ENCODE assay signal across 11 mouse cellular contexts in the genomic region with DNA sequence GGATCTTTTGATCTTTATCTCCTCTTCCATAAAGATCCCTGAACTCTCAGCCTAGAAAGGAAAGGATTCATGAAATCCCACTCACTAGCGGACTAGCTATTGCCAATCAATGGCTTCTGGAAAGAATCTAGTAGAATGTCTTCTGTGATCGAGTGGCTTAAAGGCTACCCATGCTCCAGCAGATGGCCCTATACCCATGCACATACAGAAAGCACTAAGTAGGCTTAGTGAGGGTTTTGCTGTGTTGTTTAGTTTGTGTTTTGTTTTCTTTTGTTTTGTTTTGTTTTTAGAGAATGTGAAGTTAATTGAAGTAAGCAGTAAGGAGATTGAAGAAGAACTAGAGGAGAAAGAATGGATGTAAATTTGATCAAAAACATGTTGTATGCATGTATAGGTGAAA.
DNase-seq lines count a peak whose midpoint lies in the region; ATAC-seq and TF ChIP-seq lines count a peak whose summit lies in the region.
"Had no signal": no experiment of that assay in that cellular context is flagged by ENCODE, and none has a peak within 500 bp of the region (broad histone marks: within the 10 kb centered on the region; RNA-seq: fewer than 3 reads in every experiment).

No protein-coding gene starts in this region.

- DNase-seq in cerebellum, adult 9-10 months = peak; percentile 16
- DNase-seq in cerebellum, adult 11 months = no peak
- DNase-seq in kidney, adult 2 months = peak; percentile 46
- DNase-seq in spleen, postnatal 36 days (ENCODE audit: low spot score in 2 of 2) = peak; percentile 20 to 42
- DNase-seq in spleen, postnatal 14 days (ENCODE audit: low spot score in 2 of 2) = no peak
- DNase-seq in stomach, postnatal 0 days (ENCODE audit: low spot score) = no peak
- no peak for DNase-seq in right cerebral cortex, postnatal 10 days (ENCODE audit: low spot score in 2 of 2)

- H3K27ac ChIP-seq in kidney, adult 2 months (ENCODE audit: insufficient read depth, low read depth, low read length) = no peak overlapping the region
- no peak overlapping the region for H3K27ac ChIP-seq in kidney, embryonic 14.5 days (ENCODE audit: low read depth, low read length)
- no peak overlapping the region for H3K27ac ChIP-seq in stomach, postnatal 0 days (replicated peaks)
- H3K27ac ChIP-seq: embryonic facial prominence, embryonic 15.5 days; limb, embryonic 10.5 days; stomach, embryonic 15.5 days had no signal

- TF ChIP-seq EP300 in stomach, postnatal 0 days (optimal IDR thresholded peaks at IDR 0.05) = no peak

- no peak overlapping the region for H3K4me2 ChIP-seq in kidney, embryonic 14.5 days (replicated peaks; ENCODE audit: low read depth, low read length)
- H3K4me2 ChIP-seq in stomach, postnatal 0 days (replicated peaks; ENCODE audit: low read depth) = no peak overlapping the region
- H3K4me2 ChIP-seq: embryonic facial prominence, embryonic 15.5 days; stomach, embryonic 15.5 days had no signal

- no peaks in the 10 kb centered on the region for H3K9me3 ChIP-seq in kidney, embryonic 14.5 days (ENCODE audit: control insufficient read depth, low read length)
- H3K9me3 ChIP-seq in stomach, postnatal 0 days (ENCODE audit: control insufficient read depth, low read length) = no peaks in the 10 kb centered on the region
- H3K9me3 ChIP-seq: embryonic facial prominence, embryonic 15.5 days; limb, embryonic 10.5 days; stomach, embryonic 15.5 days had no signal

- TF ChIP-seq CTCF in kidney, adult 2 months (conservative IDR thresholded peaks at IDR 0.05; ENCODE audit: insufficient read depth, insufficient read length, low read depth, low read length) = 0 out of 2 replicates have a peak, but pooled peaks have one; percentile 18
- peak; percentile 51 for TF ChIP-seq CTCF in stomach, postnatal 0 days (IDR thresholded peaks at IDR 0.05; ENCODE audit: low read depth)

- TF ChIP-seq POLR2A in kidney, adult 2 months (IDR thresholded peaks at IDR 0.05; ENCODE audit: low read depth, low read length) = no peak

- H3K4me3 ChIP-seq in kidney, adult 2 months (ENCODE audit: insufficient read depth, low read depth, low read length) = no peak overlapping the region
- no peak overlapping the region for H3K4me3 ChIP-seq in kidney, embryonic 14.5 days (ENCODE audit: low read length)
- H3K4me3 ChIP-seq in stomach, postnatal 0 days (ENCODE audit: low read depth, low read length) = no peak overlapping the region
- H3K4me3 ChIP-seq: embryonic facial prominence, embryonic 15.5 days; limb, embryonic 10.5 days; stomach, embryonic 15.5 days had no signal

- H3K36me3 ChIP-seq in kidney, adult 2 months (ENCODE audit: control insufficient read depth, insufficient read depth, low read length) = no peaks in the 10 kb centered on the region
- no peaks in the 10 kb centered on the region for H3K36me3 ChIP-seq in kidney, embryonic 14.5 days (ENCODE audit: control insufficient read depth, insufficient read depth, low read length)
- H3K36me3 ChIP-seq in stomach, postnatal 0 days (ENCODE audit: control insufficient read depth, insufficient read depth, low read length) = no peaks in the 10 kb centered on the region
- H3K36me3 ChIP-seq: embryonic facial prominence, embryonic 15.5 days; limb, embryonic 10.5 days; stomach, embryonic 15.5 days had no signal

- H3K27me3 ChIP-seq in kidney, adult 2 months (replicated peaks; ENCODE audit: control insufficient read depth, insufficient read depth, low read length) = no peaks in the 10 kb centered on the region
- H3K27me3 ChIP-seq in kidney, embryonic 14.5 days (ENCODE audit: control insufficient read depth, insufficient read depth, low read length) = no peaks in the 10 kb centered on the region
- H3K27me3 ChIP-seq in stomach, postnatal 0 days (ENCODE audit: control insufficient read depth, insufficient read depth, low read length) = no peaks in the 10 kb centered on the region
- H3K27me3 ChIP-seq: embryonic facial prominence, embryonic 15.5 days; stomach, embryonic 15.5 days had no signal

- H3K4me1 ChIP-seq in kidney, adult 2 months (ENCODE audit: control insufficient read depth, insufficient read depth, low read length) = no peaks in the 10 kb centered on the region
- no peaks in the 10 kb centered on the region for H3K4me1 ChIP-seq in kidney, embryonic 14.5 days (ENCODE audit: control insufficient read depth, insufficient read depth, low read length)
- H3K4me1 ChIP-seq in stomach, postnatal 0 days (replicated peaks; ENCODE audit: control insufficient read depth, insufficient read depth) = no peaks in the 10 kb centered on the region
- H3K4me1 ChIP-seq: embryonic facial prominence, embryonic 15.5 days; limb, embryonic 10.5 days; stomach, embryonic 15.5 days had no signal

- no peak for ATAC-seq in kidney, embryonic 14.5 days (ENCODE audit: low FRiP score, low TSS enrichment)
- ATAC-seq in stomach, postnatal 0 days (ENCODE audit: low FRiP score, low TSS enrichment) = no peak

- 86% methylated on average over 2 of the region's 2 CpGs for WGBS in kidney, adult 2 months
- 91% methylated on average over 2 of the region's 2 CpGs for WGBS in kidney, embryonic 14.5 days
- 89% methylated on average over 2 of the region's 2 CpGs for WGBS in stomach, postnatal 0 days

- no peak overlapping the region for H3K9ac ChIP-seq in kidney, embryonic 14.5 days (ENCODE audit: low read depth, low read length)
- no peak overlapping the region for H3K9ac ChIP-seq in stomach, postnatal 0 days (ENCODE audit: low read length)
- H3K9ac ChIP-seq: embryonic facial prominence, embryonic 15.5 days; stomach, embryonic 15.5 days had no signal

Comparison
In these comparisons a context has a peak if more than half of its experiments do, and no peak if none do; other contexts are left out.
1. DNase-seq: peak in cerebellum, adult 9-10 months (single experiment), kidney, adult 2 months (single experiment) and spleen, postnatal 36 days (2 of 2); none in cerebellum, adult 11 months (single experiment), spleen, postnatal 14 days (0 of 2), stomach, postnatal 0 days (single experiment) and right cerebral cortex, postnatal 10 days (0 of 2).